Mouse (Mus musculus) liver, adult 2 months (tissue): ENCODE results near the gene Tenm3.

Experiments
- CTCF ChIP-seq: fragments of 200-500 bp; IDR thresholded peaks from 2 replicates; pipeline ENCODE4 v1.5.1; 2011; ENCODE audit warnings: low read depth, low read length, control low read depth
- POLR2A ChIP-seq: fragments of 200-500 bp; IDR thresholded peaks from 2 replicates; pipeline ENCODE4 v1.6.1; 2011; ENCODE audit warnings: low read length, control low read depth; ENCODE audit not compliant: insufficient read depth; ENCODE audit errors: extremely low read depth

- TF ChIP-seq CTCF (no peak), POLR2A (no peak)
Observed at GRCm38 (mm10) chr8:48231389-48231788, 612.4 kb downstream of the Tenm3 start.
